Mouse (Mus musculus): ENCODE results near the gene C2. TPM values are rescaled to one million over a fixed set of nuclear protein-coding genes. Genes with fewer than 3 reads are reported as not detected.

Gene C2
- polyA plus RNA-seq, 1 experiment, result 0.43 TPM

DNA sequence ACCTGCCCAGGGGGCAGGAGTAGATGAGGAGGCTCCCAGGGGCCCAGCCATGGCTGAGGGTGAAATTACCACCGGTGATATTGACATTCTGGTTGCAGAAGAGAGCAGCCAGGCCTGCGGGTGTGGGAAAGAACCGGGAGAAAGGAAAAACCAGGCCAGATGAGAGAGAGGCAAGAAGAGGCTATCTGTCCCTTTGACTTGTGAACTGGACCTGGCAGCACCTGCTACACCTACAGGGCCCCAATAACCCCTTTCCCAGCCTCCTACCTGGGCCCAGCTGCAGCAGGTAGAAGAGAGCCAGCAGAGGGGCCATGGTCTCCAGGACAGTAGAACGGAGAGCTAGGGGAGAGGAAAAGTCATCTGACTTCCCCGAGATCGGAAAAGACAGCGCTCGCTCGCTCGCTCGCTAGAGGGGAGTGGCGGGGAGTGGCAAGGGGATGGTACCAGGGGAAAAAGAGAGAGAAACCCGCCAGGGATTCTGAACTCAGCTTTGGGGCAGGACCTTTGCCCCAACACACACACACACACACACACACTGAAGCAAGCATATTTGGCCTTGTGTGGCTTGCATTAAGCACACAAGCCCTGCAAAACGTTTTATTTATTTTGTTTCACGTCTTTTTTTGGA is 16.3 kb downstream of the C2 start, which contains the start of gene Gm20547:
Gm20547 (minus strand) TSS at position 360 of the 628 bp plus-strand sequence.
- no peak within 1 kb of the TSS for H3K4me3 ChIP-seq
- H3K27me3 ChIP-seq (ENCODE audit: control insufficient read depth, insufficient read depth, insufficient read length), result no peaks in the 10 kb centered on the region
- no peak within 1 kb of the TSS for H3K4me2 ChIP-seq (ENCODE audit: low read depth)
- H3K79me2 ChIP-seq (ENCODE audit: control insufficient read depth, insufficient read depth), result no peaks in the 10 kb centered on the region
- TF ChIP-seq REST (IDR thresholded peaks at IDR 0.05; ENCODE audit: insufficient read depth, insufficient read length) (no peak), MYOD1 (IDR thresholded peaks at IDR 0.05; ENCODE audit: control insufficient read depth in 1 of 3, insufficient read length in 2 of 3, low read depth in 2 of 3) (no peak), CEBPB (IDR thresholded peaks at IDR 0.05; ENCODE audit: insufficient read depth, poor library complexity, severe bottlenecking) (no peak), SRF (IDR thresholded peaks at IDR 0.05; ENCODE audit: control insufficient read depth, insufficient read length, low read depth) (no peak), MAX (IDR thresholded peaks at IDR 0.05; ENCODE audit: low read depth) (no peak), USF1 (IDR thresholded peaks at IDR 0.05; ENCODE audit: low read depth) (no peak)
- H3K36me3 ChIP-seq (ENCODE audit: control insufficient read depth, insufficient read depth), result no peaks in the 10 kb centered on the region
- H3ac ChIP-seq (ENCODE audit: control insufficient read depth, insufficient read length), result no peak within 1 kb of the TSS

DNA sequence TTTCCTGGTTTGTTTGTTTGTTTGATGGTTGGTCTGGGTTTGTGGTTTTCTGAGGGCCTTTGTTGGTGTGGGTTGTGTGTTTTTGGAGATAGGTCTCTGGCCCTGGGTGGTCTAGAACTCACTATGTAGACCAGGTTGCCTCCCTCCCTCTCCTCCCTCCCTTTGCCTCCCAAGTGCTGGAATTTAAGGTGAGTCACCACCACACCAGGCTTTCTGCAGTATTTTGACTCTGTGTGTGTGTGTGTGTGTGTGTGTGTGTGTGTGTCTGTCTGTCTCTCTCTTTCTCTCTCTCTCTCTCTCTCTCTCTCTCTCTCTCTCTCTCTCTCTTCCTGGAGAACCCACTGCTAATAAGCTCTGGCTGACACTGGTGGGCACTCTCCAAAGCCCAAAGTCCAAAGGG is 16.9 kb downstream of the C2 start:
- no peak overlapping the region for H3K4me3 ChIP-seq
- no peaks in the 10 kb centered on the region for H3K79me2 ChIP-seq (ENCODE audit: control insufficient read depth, insufficient read depth)
- no peaks in the 10 kb centered on the region for H3K27me3 ChIP-seq (ENCODE audit: control insufficient read depth, insufficient read depth, insufficient read length)
- TF ChIP-seq POLR2AphosphoS2 (IDR thresholded peaks at IDR 0.05; ENCODE audit: insufficient read length, low read depth) (no peak), TCF3 (IDR thresholded peaks at IDR 0.05; ENCODE audit: insufficient read length, low read depth) (no peak), E2F4 (IDR thresholded peaks at IDR 0.05; ENCODE audit: insufficient read depth) (no peak), SRF (IDR thresholded peaks at IDR 0.05; ENCODE audit: control insufficient read depth, insufficient read length, low read depth) (no peak)
- no peak overlapping the region for H3ac ChIP-seq (ENCODE audit: control insufficient read depth, insufficient read length)
- no peak overlapping the region for H3K4me2 ChIP-seq (ENCODE audit: low read depth)
- H3K36me3 ChIP-seq (ENCODE audit: control insufficient read depth, insufficient read depth), result no peaks in the 10 kb centered on the region

DNA sequence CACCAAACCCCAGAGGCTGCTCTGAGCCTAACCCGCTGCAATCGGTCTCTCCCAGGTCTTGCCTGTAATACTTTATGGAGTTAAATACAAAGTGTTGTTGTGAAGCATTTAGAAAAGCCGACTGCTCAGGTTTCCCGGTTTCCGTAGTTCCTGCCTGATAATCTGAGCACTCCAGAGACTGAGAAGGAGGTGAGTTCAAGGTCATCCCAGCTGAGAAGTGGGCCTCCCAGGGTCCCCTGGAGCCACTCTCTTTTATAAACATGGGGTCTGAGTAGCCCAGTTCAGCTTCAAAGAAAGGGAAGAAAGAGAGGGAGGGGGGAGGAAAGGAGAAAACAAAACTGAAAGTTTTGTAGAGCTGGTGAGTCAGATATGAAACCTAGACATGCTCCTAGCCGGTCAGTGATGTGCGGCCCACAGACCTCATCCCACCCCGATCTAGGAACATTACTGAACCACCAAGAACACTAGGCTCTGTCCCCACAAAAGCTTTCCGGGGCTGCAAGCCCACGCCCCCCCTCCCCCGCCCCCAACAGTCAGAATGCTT is 18.7 kb downstream of the C2 start, which contains the start of gene Zbtb12:
Zbtb12 (plus strand) TSS at position 148 of the 544 bp plus-strand sequence.
- H3ac ChIP-seq (ENCODE audit: control insufficient read depth, insufficient read length), result no peak within 1 kb of the TSS
- TF ChIP-seq SRF (IDR thresholded peaks at IDR 0.05; ENCODE audit: control insufficient read depth, insufficient read length, low read depth) (no peak), REST (IDR thresholded peaks at IDR 0.05; ENCODE audit: insufficient read depth, insufficient read length) (no peak), TCF3 (IDR thresholded peaks at IDR 0.05; ENCODE audit: insufficient read length, low read depth) (no peak)
- H3K79me2 ChIP-seq (ENCODE audit: control insufficient read depth, insufficient read depth), result no peaks in the 10 kb centered on the region
- no peaks in the 10 kb centered on the region for H3K36me3 ChIP-seq (ENCODE audit: control insufficient read depth, insufficient read depth)
- no peak within 1 kb of the TSS for H3K4me2 ChIP-seq (ENCODE audit: low read depth)
- H3K4me3 ChIP-seq, result no peak within 1 kb of the TSS
- H3K27me3 ChIP-seq (ENCODE audit: control insufficient read depth, insufficient read depth, insufficient read length), result no peaks in the 10 kb centered on the region

DNA sequence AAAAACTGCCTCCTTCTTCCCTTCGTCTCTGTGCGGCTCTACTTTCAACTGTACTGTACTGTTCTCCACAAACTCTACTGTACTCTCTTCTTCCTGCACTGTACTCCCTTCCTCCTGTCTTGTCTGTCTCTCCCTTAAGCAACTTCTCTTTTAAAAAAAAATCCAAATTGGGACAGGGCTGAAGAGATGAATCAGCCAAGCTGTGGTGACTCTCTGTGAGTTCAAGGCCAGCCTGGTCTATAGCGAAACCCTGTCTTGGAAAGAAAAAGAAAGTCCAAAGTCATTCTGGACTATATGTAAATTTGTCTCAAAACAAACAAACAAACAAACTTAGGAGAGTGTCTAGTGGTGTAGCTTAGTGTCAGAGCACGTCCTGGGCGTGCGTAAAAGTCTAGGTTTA is 23.7 kb downstream of the C2 start:
- no peak overlapping the region for H3K4me2 ChIP-seq (ENCODE audit: low read depth)

DNA sequence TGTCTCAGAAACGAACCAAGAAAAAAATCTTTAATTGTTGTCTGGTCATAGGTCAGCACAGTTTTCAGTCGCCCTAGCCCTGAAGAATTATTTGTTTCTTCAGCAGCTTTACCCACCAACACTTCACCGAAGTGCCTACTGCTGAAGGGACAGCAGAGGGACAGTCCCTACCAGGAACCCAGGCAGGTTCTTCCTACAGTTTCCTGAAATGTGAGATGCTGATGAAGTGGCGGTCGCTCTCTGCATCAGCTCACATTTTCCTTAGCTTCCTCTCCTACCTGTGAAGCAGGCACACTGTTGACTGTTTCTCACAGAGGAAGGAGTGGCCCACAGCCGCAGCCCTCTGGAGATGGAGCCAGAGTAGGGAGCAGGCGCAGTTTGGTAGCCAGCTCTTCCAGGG is 32.1 kb downstream of the C2 start:
- H3K4me2 ChIP-seq (ENCODE audit: low read depth), result no peak overlapping the region
- no peak overlapping the region for H3K4me3 ChIP-seq
- no peak overlapping the region for H3ac ChIP-seq (ENCODE audit: control insufficient read depth, insufficient read length)
- H3K27me3 ChIP-seq (ENCODE audit: control insufficient read depth, insufficient read depth, insufficient read length), result peaks cover 29% of the 10 kb centered on the region
- no peaks in the 10 kb centered on the region for H3K79me2 ChIP-seq (ENCODE audit: control insufficient read depth, insufficient read depth)
- TF ChIP-seq TCF12 (IDR thresholded peaks at IDR 0.05; ENCODE audit: insufficient read depth, poor library complexity, severe bottlenecking), result no peak
- TF ChIP-seq POLR2AphosphoS2 (IDR thresholded peaks at IDR 0.05; ENCODE audit: insufficient read length, low read depth), result no peak
- no peak for TF ChIP-seq POLR2A (IDR thresholded peaks at IDR 0.05; ENCODE audit: insufficient read length, low read depth)
- no peak for TF ChIP-seq MAX (IDR thresholded peaks at IDR 0.05; ENCODE audit: low read depth)
- TF ChIP-seq MYOD1 (IDR thresholded peaks at IDR 0.05; ENCODE audit: control insufficient read depth in 1 of 3, insufficient read length in 2 of 3, low read depth in 2 of 3), result no peak
- TF ChIP-seq MYOG (IDR thresholded peaks at IDR 0.05; ENCODE audit: control insufficient read depth in 1 of 3, insufficient read depth in 1 of 3, insufficient read length in 2 of 3, low read depth in 2 of 3), result no peak
- no peak for TF ChIP-seq TCF3 (IDR thresholded peaks at IDR 0.05; ENCODE audit: insufficient read length, low read depth)
- no peak for TF ChIP-seq CEBPB (IDR thresholded peaks at IDR 0.05; ENCODE audit: insufficient read depth, poor library complexity, severe bottlenecking)
- TF ChIP-seq REST (IDR thresholded peaks at IDR 0.05; ENCODE audit: insufficient read depth, insufficient read length), result no peak
- TF ChIP-seq SRF (IDR thresholded peaks at IDR 0.05; ENCODE audit: control insufficient read depth, insufficient read length, low read depth), result no peak
- TF ChIP-seq USF1 (IDR thresholded peaks at IDR 0.05; ENCODE audit: low read depth), result no peak
- no peak for TF ChIP-seq E2F4 (IDR thresholded peaks at IDR 0.05; ENCODE audit: insufficient read depth)
- no peaks in the 10 kb centered on the region for H3K36me3 ChIP-seq (ENCODE audit: control insufficient read depth, insufficient read depth)

More for the DNA sequence above, 23.7 kb downstream of the C2 start:
- Histone ChIP-seq H3K79me2 (ENCODE audit: control insufficient read depth, insufficient read depth) (no peaks in the 10 kb centered on the region), H3ac (ENCODE audit: control insufficient read depth, insufficient read length) (no peak overlapping the region), H3K4me3 (no peak overlapping the region), H3K27me3 (ENCODE audit: control insufficient read depth, insufficient read depth, insufficient read length) (no peaks in the 10 kb centered on the region), H3K36me3 (ENCODE audit: control insufficient read depth, insufficient read depth) (no peaks in the 10 kb centered on the region)
- TF ChIP-seq MYOG (IDR thresholded peaks at IDR 0.05; ENCODE audit: control insufficient read depth in 1 of 3, insufficient read depth in 1 of 3, insufficient read length in 2 of 3, low read depth in 2 of 3), result no peak
- TF ChIP-seq SRF (IDR thresholded peaks at IDR 0.05; ENCODE audit: control insufficient read depth, insufficient read length, low read depth), result no peak

Measured in myocyte (in vitro differentiated cells).